Comparison of ENCODE assay signal across 20 mouse cellular contexts in genomic region chr5:101845930-101846329, GRCm38 (mm10).
"Had no signal": no experiment of that assay in that cellular context is flagged by ENCODE, and none has a peak within 500 bp of the region (broad histone marks: within the 10 kb centered on the region; RNA-seq: fewer than 3 reads in every experiment).

No protein-coding gene starts in this region.

- H3K9me3 ChIP-seq: limb, embryonic 10.5 days; limb, embryonic 13.5 days; liver, embryonic 15.5 days; megakaryocyte, embryonic 14.5 days; midbrain, embryonic 10.5 days; midbrain, embryonic 13.5 days; neural tube, embryonic 13.5 days had no signal

- H3K27me3 ChIP-seq: limb, embryonic 13.5 days; liver, embryonic 15.5 days; megakaryocyte, embryonic 14.5 days; midbrain, embryonic 13.5 days; neural tube, embryonic 13.5 days had no signal

- H3K4me1 ChIP-seq: limb, embryonic 10.5 days; limb, embryonic 13.5 days; midbrain, embryonic 10.5 days; midbrain, embryonic 13.5 days; neural tube, embryonic 13.5 days had no signal

- H3K4me2 ChIP-seq: limb, embryonic 13.5 days; liver, embryonic 11.5 days; liver, embryonic 15.5 days; midbrain, embryonic 13.5 days; neural tube, embryonic 13.5 days had no signal

- H3K9ac ChIP-seq: limb, embryonic 13.5 days; liver, embryonic 15.5 days; midbrain, embryonic 13.5 days; neural tube, embryonic 13.5 days had no signal

- ATAC-seq: hindbrain, postnatal 0 days; inflammation-experienced regulatory T-cells, adult 6 months; midbrain, embryonic 13.5 days; midbrain, embryonic 16.5 days had no signal

- H3K27ac ChIP-seq: hindbrain, postnatal 0 days; limb, embryonic 10.5 days; limb, embryonic 13.5 days; liver, embryonic 15.5 days; midbrain, embryonic 10.5 days; midbrain, embryonic 13.5 days; neural tube, embryonic 13.5 days; stomach, postnatal 0 days had no signal

- DNase-seq: kidney, adult 8-10 months; kidney, postnatal 14 days; kidney, postnatal 4 days; lung, adult 2 months; thymus, adult 2 months; thymus, postnatal 14 days; thymus, postnatal 4 days had no signal

- H3K4me3 ChIP-seq: limb, embryonic 10.5 days; limb, embryonic 13.5 days; liver, embryonic 15.5 days; megakaryocyte, embryonic 14.5 days; midbrain, embryonic 10.5 days; midbrain, embryonic 13.5 days; myocyte; neural tube, embryonic 13.5 days had no signal
